Mouse (Mus musculus) ES-E14 (cell line): ENCODE results near the gene Cacul1.

ENCODE experiments used
- CHD2 ChIP-seq: IDR thresholded peaks from 2 replicates; pipeline ENCODE4 v1.6.1; 2014; ENCODE audit warnings: mild to moderate bottlenecking, low read depth, low read length, inconsistent platforms
- HCFC1 ChIP-seq: IDR thresholded peaks from 2 replicates; pipeline ENCODE4 v1.6.1; 2012; ENCODE audit warnings: low read length, inconsistent platforms, borderline replicate concordance; ENCODE audit not compliant: insufficient read depth
- MAFK ChIP-seq: IDR thresholded peaks from 2 replicates; pipeline ENCODE4 v1.6.1; 2014; ENCODE audit warnings: mild to moderate bottlenecking, low read depth, low read length, inconsistent platforms; ENCODE audit not compliant: insufficient read depth
- ZC3H11A ChIP-seq: IDR thresholded peaks from 2 replicates; pipeline ENCODE4 v1.6.1; 2012; ENCODE audit warnings: low read depth, mild to moderate bottlenecking, inconsistent platforms, low read length, borderline replicate concordance
- ZNF384 ChIP-seq: IDR thresholded peaks from 2 replicates; pipeline ENCODE4 v1.6.1; 2012; ENCODE audit warnings: low read depth, low read length, inconsistent platforms

- no peak for TF ChIP-seq MAFK
- no peak for TF ChIP-seq HCFC1
- no peak for TF ChIP-seq CHD2
- no peak for TF ChIP-seq ZC3H11A
- no peak for TF ChIP-seq ZNF384
These were observed 60.7 kb downstream of the Cacul1 start for GRCm38 (mm10) chr19:60520131-60520530.
